Mouse (Mus musculus): ENCODE results near the gene Tmem136. TPM values are rescaled to one million over a fixed set of nuclear protein-coding genes. Genes with fewer than 3 reads are reported as not detected.

Tmem136 gene
- total RNA-seq, 2 experiments from 2014 or later: 12.2 TPM; not detected in 1

DNA sequence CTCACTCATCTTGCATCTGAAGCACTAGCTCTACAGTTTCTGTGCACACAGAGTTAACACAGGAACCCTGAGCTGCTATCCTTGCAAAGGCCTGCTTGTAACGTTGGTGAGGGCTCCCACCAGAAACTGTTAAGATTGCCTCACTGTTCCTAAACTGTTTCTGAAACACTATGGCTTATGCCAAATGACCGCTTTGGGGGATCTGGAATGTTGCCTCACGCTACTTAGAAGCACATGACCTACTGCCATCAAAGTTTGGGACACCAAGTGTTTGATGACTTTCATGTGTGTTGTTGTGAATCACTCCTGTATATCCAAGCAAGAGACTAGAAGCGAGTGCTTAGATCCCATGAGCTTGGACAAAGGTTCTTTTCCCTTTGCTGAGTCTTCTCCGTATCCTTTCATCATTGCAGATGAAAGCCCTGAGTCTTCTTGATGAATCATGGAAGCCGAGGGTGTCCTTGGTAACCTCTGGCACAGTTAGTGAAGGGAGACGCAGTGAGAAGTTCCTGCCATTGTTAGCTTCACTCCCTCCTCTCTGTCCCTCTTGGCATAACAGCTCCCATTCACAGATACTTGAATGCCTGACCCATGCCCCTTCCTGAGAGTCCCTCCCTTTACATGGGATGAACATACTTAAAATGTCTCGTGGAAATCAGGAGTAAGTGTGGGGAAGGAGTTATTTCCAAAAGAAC is 5.9 kb downstream of the Tmem136 start:
- no peak for ATAC-seq (replicated peaks; ENCODE audit: low FRiP score, poor library complexity, severe bottlenecking)

DNA sequence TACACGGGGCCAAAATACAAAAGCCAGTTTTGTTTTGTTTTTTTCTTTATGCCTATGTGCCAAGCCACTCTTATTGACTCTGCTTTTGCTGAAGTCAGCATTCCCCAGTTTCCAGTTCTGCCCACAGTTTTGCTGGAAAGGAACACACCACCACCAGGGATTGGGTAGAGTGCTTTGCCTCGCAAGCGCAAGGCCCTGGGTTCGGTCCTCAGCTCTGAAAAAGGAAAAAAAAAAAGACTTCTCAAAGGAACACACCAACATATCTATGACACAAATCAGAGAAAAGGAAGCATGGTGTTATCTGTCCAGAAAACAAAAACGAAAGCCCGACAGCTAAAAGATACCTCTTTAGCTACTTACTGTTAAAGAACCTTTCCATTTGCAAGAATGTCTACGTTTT is 7.2 kb downstream of the Tmem136 start:
- no peak for ATAC-seq (replicated peaks; ENCODE audit: low FRiP score, poor library complexity, severe bottlenecking)

DNA sequence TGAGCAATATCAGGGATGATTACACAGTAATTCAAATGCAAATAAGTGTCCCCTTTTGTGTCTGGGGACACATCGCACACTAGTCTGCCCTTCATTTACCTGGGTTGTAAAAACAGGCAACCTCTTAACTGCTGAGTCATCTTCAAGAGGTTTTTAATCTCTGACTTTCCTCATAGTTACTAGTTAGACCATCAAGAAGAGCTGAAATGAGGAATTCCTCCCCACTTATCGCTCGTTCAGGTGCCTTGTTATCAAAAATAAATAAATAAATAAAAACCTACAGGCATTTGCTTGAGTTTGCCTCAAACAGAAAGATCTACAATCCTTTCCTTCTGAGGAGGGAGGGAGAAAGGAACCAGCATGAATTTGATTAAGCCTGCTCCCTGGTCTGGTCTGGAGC is 7.6 kb downstream of the Tmem136 start:
- ATAC-seq (replicated peaks; ENCODE audit: low FRiP score, poor library complexity, severe bottlenecking): no peak

DNA sequence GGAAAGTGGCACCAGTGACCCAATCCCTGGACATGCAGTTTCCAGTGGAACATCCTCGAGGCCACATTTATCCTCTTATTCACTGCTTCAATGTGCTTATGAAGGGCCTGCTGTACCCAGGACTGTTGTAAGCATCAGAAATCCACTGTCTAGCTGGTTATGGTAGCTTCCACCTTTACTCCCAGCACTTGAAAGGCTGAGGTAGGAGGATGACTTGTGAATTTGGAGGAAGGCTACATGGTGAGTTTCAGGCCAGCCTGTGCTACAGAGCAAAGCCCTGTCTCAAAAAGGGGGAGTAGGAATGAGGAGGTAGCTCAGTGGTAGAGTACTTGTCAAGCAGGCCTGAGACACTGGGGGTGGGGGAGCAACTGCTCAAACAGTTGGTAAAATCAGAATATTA is 8.3 kb downstream of the Tmem136 start:
- ATAC-seq (replicated peaks; ENCODE audit: low FRiP score, poor library complexity, severe bottlenecking): no peak

DNA sequence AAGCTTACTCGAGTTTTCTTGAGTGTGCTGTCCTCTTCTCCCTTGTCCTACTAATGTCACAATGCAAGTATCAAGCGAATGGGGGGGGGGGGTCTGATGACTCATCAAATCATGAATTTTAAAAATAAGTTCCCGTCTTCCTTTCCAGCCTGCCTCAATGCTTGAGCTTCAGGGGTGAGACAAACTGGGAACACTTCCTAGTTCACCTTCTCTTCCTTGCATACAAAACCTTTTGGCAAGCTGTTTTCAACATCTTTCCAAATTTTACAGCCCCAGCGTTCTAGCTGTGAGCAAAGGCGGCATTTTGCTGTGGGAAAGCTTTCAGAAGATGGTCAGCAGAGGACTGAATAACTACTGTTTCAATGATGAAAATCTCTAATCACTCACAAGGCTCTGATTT is 8.8 kb downstream of the Tmem136 start:
- ATAC-seq (replicated peaks; ENCODE audit: low FRiP score, poor library complexity, severe bottlenecking): no peak

DNA sequence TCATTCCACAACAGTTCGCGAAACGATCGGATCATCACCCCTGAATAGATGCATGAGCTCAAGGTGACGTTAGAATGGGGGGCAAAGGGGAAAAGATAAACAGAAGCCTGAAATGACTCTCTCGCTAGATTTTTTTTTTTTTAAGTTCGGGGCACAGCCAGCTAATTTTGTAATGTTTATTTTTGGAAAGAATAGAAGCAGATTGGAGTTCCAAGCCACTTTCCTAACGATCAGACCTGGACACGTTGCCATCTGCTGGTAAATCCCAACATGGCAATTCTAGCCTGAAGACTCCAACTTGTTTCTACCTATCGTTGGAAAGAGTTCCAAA is 9.2 kb downstream of the Tmem136 start, which contains the start of gene Arhgef12:
Gene Arhgef12 (minus strand): TSS at position 53 of the 331 bp plus-strand sequence.
- no peak for ATAC-seq (replicated peaks; ENCODE audit: low FRiP score, poor library complexity, severe bottlenecking)

DNA sequence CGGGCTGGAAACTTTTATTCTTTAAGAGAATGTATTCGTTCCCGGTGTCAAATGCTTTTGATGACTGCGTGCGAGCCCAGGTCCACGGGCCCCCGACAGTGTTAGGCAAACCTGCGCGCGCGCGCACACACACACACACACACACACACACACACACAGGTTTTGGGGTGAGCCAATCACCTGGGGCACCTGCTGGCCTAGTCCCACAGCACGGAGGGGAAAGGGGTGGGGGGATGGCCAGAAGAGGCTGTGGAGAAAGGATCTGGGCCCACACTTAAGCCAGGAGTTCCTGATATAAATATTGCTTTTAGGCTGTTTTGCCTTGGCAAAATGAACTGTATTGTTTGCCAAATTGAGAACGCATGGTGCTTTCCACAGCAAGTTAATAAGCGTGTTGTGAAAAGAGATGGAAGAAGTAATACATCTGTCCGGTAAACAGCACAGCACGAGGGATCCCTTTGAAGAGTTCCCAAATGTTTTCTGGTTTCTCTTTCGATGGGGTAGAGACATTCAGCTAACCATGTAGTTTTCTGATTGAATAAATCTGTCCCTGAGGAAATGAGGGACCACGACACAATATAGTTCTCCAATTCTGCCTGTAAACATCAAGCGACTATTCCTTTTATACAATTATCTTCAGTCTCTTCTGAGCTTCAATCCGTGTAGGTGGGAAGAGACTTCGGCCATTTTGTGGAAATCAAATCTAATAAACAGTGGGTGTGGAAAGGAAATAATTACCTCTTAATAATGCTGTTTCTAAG is 9.8 kb downstream of the Tmem136 start:
- no peak for ATAC-seq (replicated peaks; ENCODE audit: low FRiP score, poor library complexity, severe bottlenecking)

DNA sequence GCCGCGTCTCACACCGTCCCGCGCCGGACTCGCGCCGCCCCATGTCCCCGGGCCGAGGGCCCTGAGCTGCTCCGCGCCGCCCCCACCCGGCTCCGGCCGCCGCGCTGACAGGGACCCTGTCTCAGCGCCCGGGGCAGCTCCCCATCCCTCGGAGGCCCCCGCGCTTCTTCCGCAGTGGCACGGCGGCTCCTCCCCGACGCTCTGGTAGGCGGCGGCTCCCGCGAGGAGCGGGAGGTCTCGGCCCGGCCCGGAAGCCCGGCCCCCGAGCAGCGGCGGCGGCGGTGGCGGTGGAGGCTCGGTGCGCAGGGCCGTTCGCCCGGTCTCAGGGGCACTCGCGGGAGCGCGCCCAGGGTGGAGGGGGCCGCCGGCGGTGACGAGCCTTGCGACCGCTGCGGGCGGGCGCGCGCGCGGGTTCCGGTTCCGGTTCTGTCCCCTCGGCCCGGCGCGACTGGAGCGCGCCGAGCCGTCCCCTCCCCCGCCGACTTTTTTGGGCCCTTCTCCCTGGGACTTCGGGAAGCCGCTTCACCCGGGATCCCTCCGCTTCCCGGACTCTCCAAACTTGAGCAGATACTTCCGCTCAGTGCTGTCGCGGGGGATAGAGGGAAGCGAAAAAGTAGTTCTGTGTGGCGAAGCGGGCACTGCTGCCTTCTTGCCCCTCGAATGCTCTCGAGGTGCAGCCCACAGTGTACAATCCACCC is 10.6 kb downstream of the Tmem136 start:
- peak; percentile 43 for ATAC-seq (replicated peaks; ENCODE audit: low FRiP score, poor library complexity, severe bottlenecking)

DNA sequence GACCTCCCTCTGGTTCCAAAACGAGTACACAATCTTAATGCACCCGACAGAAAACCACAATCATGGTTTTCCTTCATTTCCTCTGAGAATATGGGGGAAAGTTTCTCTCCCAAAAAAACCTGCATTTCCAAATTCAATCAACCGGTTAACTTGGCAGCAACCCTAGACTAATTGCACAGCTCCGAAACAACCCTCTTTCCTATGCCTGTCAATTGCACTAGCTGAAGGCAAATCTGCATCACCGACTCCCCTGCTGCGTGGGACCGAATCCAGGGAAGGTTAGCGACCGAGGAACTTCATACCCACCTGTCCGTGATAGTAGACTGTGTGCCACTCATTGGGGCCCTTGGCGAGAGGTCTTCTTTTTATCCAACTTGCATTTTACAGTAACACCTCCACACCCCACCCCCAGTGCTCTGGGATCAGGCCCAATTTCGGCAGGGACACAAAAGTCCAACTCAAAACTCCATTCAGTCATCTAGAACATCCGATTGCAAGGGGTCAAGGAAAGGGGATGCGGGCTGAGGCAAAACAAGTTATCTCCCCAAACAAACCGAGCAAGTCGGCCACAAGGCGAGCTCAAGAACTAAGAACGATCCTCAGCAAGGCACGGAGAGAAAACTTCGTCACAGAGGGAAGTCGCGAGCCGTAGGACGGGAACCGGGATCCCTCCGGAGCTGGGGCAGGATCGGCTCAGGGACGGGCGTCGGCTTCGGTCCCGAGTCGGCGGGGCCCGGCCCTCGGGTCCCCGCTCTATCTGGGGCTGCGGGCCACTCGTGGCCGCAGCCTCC is 11.3 kb downstream of the Tmem136 start:
- 0 out of 2 replicates have a peak, but pooled peaks have one; percentile 13 for ATAC-seq (replicated peaks; ENCODE audit: low FRiP score, poor library complexity, severe bottlenecking)

DNA sequence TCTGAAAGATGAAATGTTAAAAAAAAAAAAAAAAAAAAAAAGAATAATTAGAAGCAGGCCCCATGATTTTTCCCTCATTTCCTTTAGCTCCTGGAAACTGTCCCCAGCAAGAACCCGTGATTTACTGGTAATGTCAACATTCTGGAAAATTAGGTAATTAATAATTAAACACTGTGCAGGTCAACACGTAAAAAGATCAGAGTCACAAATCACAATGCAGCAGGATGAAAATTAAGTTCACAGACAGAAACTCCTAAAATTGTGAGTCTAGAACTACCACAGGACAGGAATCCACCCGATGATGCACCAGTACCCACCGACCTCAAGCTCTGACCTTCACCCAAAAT is 11.9 kb downstream of the Tmem136 start:
- no peak for ATAC-seq (replicated peaks; ENCODE audit: low FRiP score, poor library complexity, severe bottlenecking)

DNA sequence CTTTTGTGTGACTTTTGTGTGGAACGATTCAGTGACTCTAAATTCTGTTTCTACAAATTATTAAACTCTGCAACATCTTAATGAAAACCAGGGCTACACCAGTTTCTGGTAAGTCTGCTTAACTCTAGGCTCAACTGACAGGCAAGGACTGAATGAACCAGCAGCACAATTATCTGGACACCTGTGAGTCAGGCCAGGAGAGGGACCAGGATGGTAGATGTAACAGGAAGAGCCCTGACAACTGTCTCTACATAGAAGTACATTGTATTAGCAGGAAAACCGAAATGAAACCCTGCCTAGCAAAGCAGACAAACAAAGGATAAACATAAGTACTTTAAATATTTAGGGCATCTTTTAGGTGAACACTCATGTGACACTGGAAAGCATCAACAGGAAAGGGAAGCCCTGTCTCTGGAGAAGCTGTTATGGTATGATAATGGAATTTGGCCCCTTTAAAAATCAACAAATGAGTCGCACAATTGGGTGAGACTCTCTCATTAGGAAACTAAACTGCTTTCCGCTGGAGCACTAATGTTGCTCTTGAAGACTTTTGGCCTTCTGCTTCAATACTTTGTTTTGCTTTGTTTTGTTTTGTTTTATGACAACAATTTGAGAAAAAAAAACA is 12.6 kb downstream of the Tmem136 start:
- ATAC-seq (replicated peaks; ENCODE audit: low FRiP score, poor library complexity, severe bottlenecking): no peak

DNA sequence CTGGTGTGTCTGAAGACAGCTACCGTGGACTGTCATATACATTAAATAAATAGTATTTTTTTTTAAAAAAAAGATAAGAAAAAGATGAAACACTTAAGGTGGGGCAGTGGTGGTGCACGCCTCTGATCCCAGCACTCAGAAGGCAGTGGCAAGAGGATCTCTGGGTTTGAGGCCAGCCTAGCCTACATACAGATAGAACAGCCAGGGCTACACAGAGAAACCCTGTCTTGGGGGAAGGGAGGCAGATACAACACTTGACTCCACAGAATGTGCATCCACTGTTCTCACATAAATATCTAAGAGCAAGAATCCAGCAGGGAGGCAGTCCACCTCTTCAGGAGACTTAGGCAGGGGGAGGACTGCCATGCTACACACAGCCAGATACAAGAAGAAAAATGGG is 13.4 kb downstream of the Tmem136 start:
- ATAC-seq (replicated peaks; ENCODE audit: low FRiP score, poor library complexity, severe bottlenecking): peak; percentile 41; the same call in 1 of the 2 replicates

DNA sequence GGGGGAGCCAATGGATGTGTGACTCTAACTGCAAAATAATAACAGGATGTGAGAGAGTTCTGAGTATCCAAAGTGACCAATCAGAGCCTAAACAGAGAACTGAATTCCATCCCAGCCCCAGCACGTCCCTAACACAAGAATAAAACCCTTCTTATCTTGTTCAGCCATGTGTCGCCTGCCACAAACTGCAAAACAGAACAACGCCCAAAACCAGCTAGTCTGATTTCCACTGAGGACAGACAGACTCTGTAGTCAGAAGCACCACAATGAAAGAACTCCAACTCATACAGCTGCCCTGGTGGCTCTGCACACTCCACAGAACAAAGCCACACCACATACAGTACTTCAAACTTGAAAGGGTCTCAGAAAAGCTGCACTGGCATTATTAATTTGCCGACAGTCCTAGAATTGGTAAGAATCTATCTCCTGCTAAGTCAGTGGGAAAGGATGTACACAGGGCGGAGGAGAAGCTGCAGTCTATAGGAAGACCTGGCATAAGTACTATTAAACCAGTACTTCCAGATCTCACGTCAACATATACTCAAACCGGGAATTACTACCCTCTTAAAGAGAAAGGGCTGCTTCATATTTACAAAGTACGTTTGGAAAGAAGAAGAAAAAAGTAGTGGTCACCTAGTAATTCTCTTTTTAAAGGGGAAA is 14.3 kb downstream of the Tmem136 start:
- peak; percentile 83 for ATAC-seq (replicated peaks; ENCODE audit: low FRiP score, poor library complexity, severe bottlenecking)

DNA sequence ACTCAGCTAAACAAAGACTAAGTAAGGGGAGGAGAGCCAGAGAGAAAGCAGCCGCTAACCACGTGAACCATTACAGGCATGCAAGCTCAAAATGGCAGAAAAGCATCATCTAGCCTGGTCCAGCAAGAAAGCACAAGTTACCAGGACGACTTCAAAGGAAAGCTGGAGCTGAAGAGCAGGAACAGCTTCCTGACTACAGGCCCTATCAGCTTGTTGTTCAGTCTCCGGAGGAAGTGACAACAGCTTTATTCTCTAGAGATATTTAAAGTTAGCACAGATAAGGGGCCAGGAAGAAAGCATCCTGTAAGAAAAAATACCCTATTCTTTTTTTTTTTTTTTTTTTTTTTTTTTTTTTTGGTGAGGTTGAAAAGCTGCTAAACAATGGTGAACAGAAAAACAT is 17.4 kb downstream of the Tmem136 start:
- ATAC-seq (replicated peaks; ENCODE audit: low FRiP score, poor library complexity, severe bottlenecking): no peak

DNA sequence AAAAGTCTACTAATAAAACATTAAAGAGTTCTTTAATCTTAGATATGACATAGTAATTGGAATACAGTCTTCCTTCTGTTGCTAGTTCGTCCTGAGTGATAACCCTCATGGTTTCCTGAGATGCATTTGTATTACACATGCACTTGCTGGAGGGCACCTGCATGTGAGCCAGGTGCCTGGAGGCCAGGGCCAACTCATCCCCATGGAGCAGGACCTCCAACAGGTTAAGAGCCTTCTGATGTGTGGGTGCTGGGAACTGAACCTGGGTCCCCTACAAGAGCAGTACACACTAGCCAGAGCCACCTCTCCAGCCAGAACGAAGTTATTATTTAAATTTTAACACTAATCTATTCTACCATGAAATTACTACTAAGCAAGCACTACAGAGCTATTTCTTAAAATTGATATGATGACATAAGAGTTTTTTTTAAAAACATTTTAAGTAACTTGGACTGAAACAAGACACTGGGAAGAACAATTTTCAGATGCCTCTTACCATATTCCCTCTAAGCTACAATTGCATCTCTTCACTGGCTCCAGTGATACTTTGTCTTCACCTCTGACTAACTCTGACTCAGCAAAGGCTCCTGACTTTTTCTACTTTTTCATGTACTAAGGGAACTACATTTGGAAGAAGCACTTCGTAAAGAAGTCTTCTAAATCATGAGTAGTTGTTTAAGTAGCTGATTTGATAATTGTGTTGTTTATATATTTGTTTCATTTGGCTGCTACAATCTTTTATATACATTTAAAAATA is 18.4 kb downstream of the Tmem136 start:
- no peak for ATAC-seq (replicated peaks; ENCODE audit: low FRiP score, poor library complexity, severe bottlenecking)

DNA sequence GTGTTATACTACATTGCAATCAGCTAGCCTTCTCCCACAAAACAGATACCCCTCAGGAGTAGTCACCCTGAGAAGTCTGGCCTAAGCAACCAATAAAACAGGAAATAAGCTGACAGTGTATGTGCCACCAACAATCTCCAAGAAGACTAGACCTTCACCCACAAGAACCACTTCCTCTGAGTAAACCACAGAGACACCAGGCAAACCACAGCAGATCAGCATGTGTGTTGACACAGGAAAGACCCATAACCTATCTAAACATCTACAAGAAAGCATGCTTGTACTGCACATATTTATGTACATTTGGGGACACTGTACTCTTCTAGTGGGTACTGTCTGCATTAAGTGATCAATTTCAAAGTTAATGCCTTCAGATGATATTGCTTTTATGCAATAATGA is 20.0 kb downstream of the Tmem136 start:
- no peak for ATAC-seq (replicated peaks; ENCODE audit: low FRiP score, poor library complexity, severe bottlenecking)

DNA sequence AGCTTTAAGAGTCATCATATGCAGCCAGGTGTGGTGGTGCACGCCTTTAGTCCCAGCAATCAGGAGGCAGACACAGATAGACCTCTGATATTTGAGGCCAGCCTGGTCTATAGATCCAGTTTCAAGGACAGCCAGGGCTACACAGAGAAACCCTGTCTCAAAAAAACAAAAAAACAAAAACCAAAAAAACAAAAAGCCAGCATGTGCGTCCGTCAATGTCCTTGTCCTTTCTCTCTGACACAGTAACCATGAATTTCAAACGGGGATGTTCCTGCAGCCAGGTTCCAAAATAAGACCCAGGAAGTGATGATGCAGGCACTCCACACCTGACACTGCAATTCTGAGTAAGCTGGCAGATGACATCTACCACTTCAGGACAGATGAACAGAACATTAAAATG is 21.5 kb downstream of the Tmem136 start:
- no peak for ATAC-seq (replicated peaks; ENCODE audit: low FRiP score, poor library complexity, severe bottlenecking)

DNA sequence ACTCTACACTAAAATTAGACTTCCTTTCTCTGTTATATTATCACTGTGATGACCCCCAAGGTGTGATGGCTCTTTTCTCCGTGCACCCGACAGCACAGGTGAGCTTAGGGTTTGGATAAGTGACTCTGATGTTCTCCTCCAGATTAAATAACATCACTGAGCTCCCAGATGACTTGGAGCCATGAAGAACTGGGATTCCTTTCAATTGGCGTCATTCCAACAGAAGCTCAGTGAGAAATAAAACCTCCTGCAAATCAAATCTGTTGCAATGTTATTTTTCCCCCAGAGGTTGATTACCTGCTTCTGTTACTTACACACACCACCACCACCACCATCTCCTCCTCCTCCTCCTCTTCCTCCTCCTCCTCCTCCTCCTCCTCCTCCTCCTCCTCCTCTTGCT is 22.6 kb downstream of the Tmem136 start:
- no peak for ATAC-seq (replicated peaks; ENCODE audit: low FRiP score, poor library complexity, severe bottlenecking)

All from erythroid progenitor cell, adult 5-6 weeks (primary cell).